Mouse (Mus musculus) right cerebral cortex, postnatal 25 days (tissue): Measurements from ENCODE around the gene Slc35b4.

Experiments
- DNase-seq: peaks from one replicate; pipeline ENCODE4 v3.0.0; 2022

The Slc35b4 gene

DNA sequence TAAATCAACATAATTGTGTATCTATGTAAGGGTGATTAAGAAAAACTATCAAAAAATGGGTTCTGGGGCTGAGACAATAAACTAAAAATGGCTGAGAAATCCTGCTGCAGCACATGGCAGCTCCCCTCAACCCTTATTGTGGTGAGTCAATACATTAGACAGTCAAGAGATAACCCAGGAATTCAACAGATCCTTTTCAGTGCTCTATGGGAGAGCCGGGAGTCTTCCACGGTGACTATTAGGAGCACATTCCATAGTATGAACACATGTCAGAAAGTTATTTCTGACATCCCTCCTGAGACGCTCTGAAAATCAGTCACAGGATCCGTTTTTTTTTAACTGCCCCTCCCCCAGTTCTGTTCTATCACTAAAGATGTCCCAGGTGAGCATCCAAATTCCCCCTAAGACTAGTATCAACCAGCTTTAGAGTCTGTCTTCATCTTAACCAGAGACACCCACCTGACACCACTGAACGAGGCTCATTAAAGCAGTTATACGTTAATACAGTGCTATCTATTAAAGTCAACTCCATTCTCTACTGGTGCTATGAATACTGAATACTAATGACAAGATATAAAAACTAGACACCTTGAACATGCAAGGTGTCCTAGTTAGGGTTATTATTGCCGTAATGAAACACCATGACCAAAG lies 5.9 kb downstream of the Slc35b4 start:
- DNase-seq = no peak

DNA sequence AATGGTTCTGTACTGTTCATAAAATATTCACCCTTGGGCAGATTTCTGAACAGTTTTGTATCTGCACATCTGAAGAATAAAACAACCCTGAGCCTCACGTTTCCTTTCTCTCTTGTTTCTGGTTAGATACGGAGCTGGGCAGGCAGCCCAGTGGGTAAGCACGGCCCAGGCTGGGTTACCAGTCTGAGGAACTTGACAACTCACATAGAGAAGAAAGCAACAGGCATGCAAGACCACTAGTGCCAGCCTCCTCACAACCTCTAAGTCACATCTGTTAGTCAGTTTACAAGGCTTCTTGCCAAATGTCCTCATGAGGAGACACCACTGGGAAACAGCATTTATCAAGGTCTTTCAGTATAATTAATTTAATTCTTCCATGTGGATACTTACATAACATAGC lies 8.1 kb downstream of the Slc35b4 start:
- DNase-seq = no peak

DNA sequence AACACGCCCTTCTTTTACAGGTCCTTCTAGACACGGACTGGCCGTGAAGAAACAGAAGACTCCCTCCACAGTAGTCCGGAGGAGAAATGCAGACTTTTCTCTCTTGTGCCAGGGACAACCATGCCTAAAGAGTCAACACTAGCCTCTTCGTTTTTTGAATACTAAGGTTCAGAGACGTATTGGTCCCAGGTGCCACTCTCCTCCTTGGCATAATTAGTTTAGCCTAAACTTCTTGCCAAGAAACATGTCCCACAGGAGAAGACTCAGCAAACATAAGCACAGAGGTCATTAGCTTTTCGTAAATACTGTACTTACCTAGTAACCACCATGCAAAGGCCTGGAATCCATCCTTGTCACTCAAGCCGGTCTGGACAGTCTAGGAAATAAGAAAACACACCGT lies 13.9 kb downstream of the Slc35b4 start:
- no peak for DNase-seq

DNA sequence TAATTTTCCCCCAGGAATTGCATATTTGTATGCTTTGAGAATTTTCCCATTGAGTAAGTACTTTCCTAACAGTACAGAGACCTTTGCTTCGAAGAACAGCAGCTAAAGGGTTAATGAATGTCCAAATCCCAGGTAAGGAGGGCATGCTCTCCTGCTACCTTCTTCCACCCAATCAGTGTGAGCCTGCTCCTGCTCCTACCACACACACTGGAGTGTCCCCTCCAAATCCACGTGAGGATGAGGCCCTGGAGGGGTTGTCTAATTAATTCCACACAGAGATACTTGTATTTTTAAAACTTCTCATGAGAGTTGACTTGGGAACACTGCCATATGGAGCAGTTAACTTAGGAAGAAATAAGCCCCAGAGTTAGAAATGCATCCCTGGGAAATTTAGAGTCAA lies 14.3 kb downstream of the Slc35b4 start:
- no peak for DNase-seq

DNA sequence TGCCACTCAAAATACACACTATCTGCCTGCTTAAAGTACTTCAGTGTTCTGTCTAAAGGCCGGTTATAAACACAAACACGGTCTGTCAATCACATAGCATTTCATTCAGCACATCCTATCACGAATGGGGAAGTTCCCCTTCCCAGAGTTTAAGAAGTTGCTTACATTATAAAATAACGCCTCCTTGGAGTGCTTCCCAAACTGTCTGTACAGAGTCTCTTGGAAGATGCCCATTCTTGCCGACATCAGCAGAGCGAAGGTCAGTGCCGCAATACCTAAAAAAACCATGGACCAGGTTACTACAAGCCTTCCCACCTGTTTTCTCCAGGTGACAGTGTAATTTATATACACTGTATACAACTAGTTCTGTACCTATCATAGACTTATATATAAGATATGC lies 15.4 kb downstream of the Slc35b4 start:
- DNase-seq = no peak

DNA sequence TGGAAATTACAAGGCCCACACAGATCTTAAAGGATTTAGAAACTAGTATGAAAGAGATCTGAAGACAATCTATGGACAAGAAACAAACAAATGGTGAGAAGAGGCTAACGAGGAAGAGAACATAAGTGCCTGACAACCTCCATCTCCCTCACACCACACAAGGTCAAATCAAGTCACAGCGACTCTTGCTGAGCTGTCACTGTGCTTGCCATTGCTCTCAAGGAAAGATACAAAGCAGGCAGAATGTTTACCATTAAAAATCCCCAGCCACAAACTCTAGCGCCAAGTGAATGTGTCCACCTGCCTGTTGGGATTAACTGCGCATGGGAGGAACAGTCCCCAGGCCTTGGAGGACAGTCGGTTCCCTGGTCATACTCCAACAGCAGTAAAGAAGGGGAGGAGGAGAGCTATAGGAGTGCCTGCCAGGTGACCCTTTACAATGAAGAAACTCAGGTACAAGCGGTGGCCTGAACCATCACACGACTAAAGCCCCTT lies 16.0 kb downstream of the Slc35b4 start:
- no peak for DNase-seq

DNA sequence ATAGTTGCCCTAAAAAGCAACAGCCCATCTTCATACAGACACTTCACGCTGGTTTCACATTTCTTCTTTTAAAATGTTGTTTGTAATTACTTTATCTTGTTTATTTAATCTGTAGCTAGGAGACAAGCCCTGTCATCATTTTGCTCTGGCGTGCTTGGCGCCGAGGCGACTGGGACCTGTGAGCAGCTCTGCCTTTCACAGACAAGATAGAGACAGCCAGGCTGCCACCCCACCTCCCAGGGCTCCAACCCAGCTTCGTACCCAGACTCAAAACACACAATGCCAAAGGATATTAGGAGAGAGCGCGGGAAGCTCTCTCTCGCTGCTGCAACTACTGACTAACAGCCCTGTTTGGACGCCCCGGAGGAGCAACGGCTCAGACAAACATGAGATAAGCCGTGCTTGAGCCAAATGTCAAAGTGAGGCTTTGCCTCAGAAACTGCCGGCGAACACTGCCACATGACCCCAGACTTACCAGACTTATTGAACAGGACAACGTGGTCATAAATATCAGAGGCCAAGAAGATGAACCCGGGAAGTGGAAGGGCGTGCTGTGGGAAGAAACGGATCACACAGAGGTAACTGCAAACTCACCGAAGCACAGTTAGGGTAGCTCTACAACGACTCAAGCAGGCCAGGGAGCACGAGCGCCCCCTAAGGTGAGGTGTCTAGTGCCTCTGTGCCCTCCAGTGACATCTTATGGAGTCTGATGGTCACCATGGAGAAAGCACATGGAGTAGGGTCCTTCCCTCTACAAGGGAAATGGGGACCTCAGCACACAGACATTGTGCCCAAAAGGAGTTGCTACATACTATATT lies 16.7 kb downstream of the Slc35b4 start:
- no peak for DNase-seq

DNA sequence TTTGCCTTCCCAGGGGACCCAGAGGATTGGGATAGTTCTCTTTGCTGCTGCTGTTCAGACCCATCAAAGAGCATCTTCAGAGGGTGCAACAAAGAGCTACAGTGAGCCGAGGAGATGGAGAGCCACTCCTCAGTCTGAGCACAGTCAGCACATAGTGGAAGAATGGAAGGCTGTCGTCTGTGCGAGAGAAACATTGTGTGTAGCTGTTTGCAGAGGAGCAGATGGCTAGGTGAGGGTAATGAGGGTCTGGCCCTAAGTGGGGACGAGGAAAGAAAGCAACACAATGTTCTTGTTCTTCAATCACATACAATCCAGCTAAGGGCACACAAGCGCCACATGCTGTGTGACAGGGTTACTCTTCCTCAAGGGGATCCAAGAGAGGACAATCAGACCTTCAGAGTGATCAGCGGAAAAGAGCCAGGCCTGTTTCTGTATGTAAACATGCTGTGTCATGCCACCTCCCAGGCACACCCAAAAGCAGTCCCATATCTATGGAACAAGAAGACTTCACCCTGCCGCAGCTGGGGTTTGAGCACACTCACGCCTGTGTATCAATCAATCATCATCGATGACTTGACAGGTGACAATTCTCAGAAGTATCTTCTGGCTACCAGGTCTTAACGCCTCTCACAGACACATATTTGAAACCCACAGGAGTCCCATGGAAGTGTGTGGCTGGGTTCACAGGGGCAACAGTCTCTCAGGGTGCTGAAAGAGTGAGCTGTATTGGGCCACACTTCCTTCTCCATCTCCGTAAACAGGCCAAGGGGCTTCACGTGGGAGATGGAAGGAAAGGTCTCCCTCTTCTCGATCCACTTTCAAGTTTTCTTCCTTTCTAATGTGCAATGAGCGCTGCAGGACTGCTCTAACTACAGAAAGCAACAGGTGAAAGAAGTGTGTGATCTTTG lies 19.8 kb downstream of the Slc35b4 start:
- DNase-seq = no peak

DNA sequence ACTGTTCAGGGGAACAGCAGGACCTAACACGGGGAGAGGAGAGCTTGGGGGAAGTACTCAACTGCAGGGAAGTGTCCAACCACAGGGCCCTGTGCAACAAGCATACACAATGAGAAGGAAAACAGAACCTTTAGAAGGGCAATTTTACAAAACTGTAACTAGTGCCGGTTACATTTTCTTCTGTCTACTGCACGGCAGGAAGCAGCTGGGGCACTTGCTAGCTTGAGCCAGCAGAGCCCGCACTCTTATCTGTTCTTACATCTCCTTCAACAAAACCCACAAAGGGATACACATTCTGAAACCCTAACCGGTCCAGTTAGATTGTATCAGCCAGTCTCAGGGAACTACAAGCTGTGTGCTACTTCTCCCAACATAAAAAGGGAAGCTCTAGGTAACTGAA lies 20.9 kb downstream of the Slc35b4 start:
- no peak for DNase-seq

DNA sequence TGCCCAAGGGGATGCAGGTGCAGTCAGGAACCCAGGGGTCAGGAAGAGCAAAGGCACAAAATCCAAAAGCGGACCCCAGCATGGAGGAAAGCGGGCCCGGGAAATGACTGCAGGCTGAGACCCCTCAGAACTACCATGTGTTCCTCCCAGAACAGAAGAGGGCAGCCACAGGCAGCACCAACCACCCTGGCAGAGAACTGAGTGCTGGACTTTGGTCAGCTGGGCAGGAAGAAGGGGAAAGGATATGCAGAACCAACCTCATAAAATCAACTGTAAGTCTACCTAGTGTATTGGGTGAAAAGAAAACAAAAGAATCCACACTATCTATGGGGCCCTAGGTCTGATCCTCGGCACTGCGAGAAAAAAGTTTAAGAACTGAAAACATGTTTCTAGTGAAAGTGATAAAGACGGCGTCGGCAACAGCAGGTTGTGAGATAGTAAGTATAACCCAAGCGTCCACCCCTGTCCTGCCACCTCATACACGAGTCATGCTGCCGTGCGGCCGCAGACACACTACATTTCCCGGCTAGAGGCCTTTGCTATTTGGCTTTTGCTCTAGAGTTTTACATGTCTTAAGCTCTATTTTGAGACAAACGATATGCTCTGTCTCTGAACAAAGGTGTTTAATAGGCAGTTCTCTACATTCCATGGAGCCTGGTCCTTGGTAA lies 21.6 kb downstream of the Slc35b4 start:
- no peak for DNase-seq

DNA sequence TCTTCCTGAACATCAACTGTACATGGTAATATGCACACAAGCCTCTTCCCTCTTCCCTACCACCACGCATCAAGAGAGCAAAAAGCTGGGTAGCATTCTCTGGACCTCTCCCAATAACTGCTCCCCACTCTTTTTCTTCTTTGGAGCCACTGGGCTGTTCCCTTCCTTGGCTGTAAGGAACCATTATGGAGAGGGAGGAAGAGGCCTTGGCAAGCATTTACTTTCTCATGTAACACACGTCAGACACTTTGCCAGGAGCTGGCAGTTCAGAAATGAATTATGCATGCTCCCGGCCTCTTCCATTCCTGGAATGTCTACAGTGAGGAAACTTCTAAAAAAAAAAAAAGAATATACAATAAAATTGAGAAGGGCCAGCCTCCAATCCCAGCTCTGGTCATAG lies 22.7 kb downstream of the Slc35b4 start:
- DNase-seq = peak; percentile 47

DNA sequence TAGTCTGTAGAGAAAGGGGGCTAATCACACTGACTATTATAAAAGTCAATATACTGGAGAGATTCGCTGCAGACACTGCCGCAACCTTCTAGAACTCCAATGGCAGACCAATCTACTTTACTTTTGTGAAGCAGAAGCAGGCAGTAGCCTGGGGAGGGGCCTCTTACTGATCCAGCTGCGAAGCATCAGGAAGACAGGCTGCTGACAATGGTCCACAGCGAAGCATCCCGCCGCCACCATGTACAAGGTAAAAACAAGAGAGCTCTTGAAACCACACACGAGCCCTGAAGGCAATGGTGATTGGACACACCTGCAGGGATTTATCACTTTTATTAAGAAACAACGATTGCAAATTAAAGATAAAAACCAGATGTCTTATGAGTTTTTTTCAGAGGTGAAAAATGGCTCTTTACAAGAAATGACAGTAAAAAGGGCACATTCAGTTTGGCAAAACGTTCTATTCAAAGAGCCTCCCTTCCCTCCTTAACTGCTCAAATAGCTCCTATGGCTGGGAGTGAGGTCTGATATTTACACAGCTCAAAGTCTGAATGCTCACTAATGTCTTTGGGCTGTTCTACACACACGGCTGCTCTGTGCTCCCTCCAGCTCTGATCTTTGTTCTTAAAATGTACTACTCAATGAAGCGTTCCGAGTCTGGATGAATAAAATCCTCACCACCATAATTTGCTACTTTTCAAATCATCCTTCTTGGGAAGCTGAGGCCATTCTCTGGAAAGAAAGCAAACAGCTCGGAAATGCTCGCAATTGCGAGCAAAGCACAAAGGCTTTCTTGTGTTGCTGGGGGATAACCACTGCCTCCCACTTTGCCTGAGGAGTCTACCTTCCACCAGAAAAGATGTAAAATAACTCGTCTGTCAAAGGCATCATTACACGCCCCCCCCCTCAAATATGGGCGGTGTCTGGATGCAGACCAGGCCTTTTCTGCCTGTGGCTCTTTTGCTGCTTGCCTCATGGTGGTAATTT lies 23.6 kb downstream of the Slc35b4 start:
- DNase-seq = no peak

DNA sequence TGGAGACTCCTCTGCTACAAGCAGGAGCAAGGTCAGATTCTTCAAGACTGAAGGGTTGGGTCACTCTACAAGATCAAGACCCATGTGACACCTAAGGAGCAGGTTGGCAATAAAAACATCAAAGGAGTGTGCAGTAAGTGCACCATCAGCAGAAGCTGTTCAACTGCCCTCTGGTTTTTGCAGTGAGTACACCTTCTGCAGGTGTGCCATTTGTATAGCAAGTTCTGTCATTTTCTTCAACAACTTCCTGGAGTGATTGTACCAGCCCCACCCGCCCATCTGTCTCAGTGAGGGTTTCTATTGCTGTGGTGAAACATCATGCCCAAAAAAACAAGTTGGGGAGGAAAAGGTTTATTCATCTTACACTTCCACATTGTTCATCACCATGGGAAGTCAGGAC lies 27.1 kb downstream of the Slc35b4 start:
- DNase-seq = no peak

DNA sequence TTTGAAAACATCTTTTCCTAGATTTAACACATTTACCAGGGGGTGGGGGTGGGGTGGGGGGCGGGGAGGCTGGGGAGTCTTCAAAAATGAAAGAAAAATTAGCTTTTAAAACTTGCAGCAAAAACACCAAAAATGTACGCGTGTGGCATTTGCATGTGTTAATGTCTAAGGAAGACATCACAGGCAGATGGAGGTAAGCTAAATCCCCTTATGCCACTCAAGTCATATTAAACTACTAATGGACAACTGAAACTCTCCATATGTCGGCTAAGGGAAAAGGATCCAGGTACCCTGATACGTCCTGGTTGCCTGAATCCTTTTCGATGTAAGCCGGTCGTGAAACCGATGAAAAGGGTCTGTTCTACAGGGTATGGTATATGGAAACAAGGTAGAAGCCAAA lies 27.8 kb downstream of the Slc35b4 start:
- no peak for DNase-seq

DNA sequence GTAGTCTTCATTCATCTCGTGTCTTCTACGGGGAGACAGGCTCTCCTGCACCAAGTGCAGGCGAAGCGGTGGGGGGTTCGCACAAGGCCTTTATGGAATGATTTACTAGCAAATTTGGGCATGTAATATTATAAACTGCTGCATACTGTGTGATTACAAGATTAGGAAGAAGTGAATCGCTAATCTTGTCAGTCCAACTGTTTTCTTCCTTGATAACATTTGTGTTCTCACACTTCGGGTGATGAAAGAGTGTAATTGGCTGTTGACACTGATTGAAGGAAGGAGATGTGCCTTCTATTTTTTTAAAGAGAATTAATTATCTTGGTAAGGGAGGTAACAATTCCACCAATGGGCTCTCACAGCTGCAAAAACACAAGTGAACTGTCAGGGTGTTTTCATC lies 28.3 kb downstream of the Slc35b4 start:
- no peak for DNase-seq

DNA sequence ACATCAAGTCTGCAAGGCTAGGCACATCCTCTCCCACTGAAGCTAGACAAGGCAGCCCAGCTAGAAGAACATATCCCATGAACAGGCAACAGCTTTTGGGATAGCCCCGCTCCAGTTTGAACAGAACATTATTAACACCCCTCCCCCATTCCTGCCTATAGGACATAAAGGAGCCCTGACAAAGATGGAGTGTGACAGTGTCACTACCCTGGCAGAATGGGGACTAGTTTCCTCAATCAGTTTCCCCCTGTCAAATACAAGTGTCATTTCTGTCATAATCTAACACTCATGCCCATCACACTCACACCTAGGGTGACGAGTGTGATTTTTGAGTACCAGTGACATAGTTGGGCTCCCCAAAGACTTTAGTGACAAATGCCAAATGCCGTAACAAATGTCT lies 28.9 kb downstream of the Slc35b4 start:
- no peak for DNase-seq

DNA sequence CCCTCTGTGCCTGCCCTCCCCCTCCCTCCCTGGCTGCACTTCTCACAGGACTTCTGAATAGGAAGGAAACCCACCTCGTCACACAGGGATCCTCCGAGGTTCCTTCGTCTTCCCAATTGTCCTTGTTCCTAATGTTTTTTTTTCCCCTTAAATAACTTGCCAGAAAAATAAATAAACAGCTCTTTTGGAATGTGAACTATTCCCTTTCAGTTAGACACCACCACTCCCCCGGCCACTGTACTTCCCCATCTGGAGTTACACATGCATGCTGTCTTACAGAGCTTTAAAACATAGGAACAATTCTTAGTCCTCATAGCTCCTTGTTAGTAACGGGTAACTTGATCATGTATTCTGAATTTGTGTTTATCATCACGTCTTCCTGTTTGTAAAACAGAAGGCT lies 30.9 kb downstream of the Slc35b4 start:
- DNase-seq = no peak

DNA sequence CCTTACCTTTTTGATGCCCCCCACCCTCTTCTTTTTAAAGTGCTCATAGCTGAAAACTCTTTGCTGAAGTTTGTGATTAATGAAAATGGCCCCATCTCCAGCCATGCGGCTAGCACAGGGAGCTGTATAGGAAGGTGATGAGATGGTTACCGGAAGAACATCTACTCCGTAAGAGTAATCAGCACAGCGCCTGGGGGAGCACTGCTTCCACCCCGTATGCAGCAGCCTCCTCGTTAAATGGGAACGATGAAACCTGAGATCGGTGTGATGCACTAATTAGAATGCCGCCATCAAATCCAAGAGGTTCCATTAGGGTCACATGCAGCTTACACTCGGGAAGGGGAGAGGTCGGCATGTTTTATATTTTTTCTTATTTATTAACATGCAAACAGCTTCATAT lies 34.0 kb downstream of the Slc35b4 start:
- DNase-seq = no peak

DNA sequence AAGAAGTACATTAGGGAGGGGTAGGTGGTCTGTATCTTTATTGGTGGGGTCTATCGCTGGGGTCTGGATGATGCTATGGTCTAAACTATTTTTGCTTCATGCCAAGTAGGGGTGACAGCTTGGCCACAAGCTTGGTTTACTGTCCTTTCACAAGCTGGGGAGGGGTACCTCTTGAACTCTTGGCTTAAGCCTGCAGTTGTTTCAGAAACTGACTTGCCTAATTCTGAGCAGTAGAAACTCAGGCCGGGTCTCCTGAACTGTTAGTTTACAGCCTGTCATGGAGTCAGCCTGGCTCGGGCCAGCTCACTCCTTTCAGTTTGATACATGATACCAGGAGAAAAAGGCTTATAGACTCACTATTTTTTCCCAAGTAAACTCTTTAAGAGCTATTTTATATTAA lies 38.5 kb downstream of the Slc35b4 start:
- DNase-seq = no peak

DNA sequence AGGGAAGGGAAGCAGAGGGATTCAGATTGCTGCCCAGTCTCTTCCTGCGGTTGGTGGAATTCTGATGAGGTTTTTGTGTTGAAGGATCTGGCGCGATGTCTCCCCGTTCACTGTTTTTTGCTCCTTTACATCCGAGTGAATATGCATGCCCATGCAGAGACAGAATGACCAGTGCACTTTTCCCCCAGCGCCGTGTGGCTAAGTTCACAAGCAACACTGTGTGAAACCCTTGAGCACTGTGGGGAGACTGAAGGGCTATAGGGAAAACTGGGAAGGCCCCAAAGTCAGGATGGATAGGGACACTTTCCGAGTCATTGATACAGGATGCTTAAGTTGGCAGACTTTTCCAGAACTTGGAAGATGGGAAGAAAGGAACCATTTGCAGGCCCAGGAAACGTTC lies 44.5 kb downstream of the Slc35b4 start:
- no peak for DNase-seq

DNA sequence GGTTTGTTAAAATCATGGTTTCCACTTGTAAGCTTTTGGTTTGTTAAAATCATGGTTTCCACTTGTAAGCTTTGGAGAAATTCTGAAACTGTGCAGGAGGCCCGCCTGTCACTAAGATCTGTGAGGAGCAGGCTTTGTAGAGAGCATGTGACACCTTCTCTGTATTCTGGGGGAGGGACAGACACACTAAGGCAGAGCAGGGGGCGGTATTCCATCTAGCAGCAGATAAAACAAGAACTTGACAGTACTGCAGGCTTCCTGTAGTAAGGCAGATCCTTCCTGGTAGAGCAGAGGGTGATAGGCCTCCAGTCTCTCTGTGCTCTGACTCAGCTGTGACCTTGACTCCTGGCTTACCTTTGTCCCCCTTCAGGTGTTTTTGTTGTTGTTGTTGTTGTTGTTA lies 47.6 kb downstream of the Slc35b4 start:
- no peak for DNase-seq

DNA sequence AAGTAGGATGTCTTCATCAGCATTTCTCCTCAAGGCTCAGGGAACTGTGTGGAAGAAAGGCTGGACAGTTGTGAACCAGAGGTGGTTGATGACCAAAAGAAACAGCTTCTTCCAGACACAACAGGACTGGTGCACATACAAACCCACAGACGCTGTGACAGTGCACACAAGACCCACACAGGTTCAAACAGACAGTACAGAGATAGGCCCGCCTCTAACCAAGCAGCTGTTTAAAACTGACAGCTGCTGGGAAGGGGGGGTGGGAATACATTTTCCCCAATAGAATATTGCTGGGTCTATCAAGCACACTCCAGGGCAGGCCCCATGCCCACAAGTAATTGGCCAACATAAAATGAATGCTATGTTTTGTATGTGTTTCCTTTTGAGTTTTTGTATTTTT lies 52.5 kb downstream of the Slc35b4 start:
- DNase-seq = no peak
